Mouse (Mus musculus) heart, postnatal 36 days (tissue): ENCODE measurements around the gene Lum. TPM values are rescaled to one million over a fixed set of nuclear protein-coding genes. Genes with fewer than 3 reads are reported as not detected.

Experiments
- DNase-seq, 2 experiments: peaks; one replicate each; pipeline ENCODE4 v3.0.0; 2021 to 2022
- intact Hi-C: fragments of 180-260 bp; cut with DNase I; formaldehyde crosslinking; loops from one replicate; pipeline ENCODE4 v1.15.1; 2025
- total RNA-seq, 2 experiments: library from RNA; stranded (reverse); gene quantifications; 2 replicates each; pipeline ENCODE4 v1.2.3; 2021

Gene Lum
- total RNA-seq: 10 to 100 TPM; 51.9 to 64.4 TPM

DNA sequence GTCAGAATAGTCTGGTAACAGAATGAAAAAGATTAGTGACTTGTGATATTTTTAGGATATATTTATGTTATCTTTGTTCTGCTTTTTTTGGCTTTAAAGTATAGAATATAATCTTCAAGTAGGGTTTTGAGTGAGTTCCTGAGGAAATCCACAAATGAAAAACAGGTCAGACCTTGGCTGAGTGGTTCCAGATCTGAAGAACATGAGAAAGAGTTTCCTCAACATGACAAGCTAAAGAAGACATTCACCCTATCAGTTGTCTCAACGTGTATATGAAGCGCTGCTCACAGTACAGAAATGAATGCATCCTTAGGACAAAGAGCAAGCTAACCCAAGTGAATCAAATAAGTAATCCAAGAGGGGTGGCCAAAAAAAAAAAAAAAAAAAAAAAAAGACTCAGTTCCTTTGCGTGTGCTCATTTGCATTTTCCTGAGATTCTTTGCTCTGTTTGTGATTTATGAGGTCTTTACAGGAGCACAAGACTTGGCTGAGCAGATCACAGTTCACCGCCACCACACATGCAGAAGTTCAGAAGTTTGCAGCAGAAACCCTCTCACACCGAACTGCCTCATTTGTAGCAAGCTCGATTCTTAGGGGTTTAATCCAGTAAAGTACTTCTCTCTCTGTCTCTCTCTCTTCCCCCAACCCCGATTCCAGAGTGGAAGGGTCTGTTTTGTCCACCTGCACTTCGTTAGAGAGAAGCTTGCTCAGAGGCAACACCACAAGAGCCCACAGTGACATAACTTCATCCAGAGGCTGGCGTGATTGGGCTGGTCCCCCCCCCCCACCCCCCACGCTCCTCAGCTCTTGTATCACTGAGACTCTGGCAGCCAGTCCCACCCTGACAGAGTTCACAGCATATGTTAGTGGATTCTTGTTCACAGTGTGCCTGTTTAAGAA is at the start of gene Lum:
TSS of gene Lum (plus strand) at position 172 of the 900 bp plus-strand sequence.
- intact Hi-C loops: loop anchor here (5.0 kb wide), 2 partner anchors 102 to 188 kb away; no protein-coding TSS in a partner anchor
- no peak for DNase-seq

DNA sequence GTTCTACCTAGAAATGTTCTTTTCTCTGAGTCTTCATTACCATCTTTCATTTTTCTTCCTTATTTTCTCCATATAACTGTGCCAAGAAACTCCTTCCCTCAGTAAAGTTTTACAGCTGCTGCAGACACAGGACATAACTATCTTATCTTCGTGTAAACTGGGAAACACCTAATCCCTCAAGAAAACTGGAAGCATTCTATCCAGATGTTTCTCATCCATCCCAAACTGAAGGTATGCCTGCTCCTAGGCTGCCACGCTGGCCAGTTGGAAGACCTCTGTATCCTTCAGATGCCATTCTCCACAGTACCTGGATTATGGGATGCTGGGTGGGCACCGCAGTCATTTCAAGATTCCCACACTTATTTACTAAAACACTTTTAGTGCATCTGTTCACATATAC is 41.6 kb upstream of the Lum start:
- no peak for DNase-seq
- intact Hi-C loops: no loop called here

DNA sequence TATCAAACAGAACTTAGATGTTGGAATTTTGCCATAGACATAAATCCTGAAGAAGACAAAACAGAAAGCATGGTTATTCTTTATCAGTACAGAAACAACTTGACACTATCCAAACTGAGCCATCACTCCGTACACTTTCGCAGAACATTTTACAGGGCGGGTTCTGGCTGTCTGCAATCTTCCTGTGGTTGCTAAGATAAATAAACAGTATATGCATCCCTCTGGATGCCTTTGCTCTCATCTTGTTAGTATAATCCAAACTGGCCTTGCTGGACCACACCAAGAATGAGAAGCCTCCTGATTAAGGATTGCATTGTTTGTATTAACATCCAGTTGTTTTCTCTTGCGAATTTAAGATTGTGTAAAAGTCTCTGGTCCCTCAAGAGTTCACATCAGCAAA is 29.2 kb upstream of the Lum start:
- intact Hi-C loops: no loop called here

DNA sequence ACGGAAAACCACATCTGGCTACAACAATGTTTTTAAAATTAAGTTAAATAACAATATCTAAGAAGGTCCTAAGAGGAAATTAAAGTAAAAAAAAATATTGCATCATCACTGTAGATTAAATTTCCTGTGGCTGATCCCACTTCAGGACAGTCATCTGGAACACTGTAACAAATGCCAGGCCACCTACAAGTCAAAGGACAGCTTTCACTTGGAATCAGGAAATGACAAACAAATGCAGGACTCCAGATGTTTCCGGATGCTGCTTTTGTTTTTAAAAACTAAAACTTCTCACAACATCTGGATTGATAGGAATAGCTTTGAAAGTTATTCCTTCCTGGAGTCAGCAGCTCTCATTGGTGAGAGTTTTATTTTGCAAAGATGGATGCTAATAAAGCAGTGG is 28.0 kb upstream of the Lum start:
- intact Hi-C loops: no loop called here

More for the DNA sequence above, 29.2 kb upstream of the Lum start:
- DNase-seq: no peak

DNA sequence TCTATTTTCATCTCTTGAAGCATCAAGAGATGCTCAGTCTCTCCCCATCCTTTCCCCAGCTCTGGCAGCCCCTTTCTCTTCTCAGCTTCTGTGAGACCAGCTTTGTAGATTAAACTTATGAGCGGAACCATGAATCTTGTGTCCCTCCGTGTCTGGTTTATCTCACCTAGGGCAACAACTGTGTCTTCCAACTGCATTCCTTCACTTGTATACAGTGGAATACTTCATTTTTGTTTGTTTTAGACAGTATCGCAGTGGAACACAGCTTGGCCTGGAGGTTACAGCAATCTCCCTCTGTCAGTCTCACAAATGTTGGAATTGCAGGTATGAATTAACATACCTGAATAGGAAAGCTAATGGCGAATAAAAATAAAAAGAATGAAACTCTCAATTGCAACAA is 26.7 kb upstream of the Lum start:
- intact Hi-C loops: no loop called here
- DNase-seq: no peak

More for the DNA sequence above, 28.0 kb upstream of the Lum start:
- no peak for DNase-seq

DNA sequence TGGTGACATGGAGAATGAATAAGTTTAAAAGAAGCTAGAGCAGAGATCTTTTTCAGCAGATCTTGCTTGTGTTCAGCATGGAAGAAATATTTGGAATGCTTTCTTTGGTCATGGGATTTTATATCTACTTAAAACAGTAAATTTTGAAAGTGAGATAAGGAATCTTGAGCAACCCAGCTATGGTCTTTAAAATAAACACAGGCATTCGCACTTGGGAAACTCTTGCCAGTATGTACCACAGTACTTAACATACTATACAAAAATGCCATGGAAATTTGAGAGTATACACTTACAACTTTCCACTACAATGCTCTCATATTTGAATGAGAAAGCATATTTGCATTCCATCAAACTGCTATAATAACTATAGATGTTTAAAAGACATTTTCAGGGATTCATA is 17.2 kb upstream of the Lum start:
- no peak for DNase-seq
- intact Hi-C loops: no loop called here

DNA sequence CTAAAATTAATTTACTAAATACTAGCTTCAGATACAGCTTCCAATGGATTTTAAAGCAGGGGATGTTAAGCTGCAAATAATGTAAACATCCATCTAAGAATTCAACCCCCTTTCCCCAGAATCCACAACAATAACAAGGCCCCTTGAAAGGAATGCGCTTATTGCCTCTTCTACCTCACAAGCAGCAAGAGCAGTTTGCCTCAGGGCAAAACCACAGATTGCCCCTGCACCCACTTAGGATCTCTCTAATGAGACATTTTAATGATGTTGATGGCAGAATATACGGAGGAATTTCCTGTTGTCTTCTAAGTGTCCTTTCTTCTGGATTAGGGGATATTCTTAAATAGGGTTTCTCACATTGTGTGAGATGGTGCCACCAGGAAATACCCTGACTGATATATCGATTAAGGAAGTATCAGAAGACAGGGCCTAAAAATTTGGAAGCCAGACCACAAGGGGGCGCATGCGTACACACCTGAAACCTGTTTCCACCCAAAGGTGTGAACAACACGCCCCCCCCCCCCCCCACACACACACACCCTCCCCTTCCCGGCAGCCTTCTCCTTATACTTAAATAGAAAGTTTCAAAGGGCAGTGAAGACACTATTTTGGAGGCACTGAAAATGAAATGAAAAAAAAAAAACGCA is 2.7 kb downstream of the Lum start:
- intact Hi-C loops: loop anchor here (2.0 to 5.0 kb wide), 3 partner anchors 85 to 190 kb away; no protein-coding TSS in a partner anchor
- DNase-seq: peak in 1 of 2 experiments; percentile 34

DNA sequence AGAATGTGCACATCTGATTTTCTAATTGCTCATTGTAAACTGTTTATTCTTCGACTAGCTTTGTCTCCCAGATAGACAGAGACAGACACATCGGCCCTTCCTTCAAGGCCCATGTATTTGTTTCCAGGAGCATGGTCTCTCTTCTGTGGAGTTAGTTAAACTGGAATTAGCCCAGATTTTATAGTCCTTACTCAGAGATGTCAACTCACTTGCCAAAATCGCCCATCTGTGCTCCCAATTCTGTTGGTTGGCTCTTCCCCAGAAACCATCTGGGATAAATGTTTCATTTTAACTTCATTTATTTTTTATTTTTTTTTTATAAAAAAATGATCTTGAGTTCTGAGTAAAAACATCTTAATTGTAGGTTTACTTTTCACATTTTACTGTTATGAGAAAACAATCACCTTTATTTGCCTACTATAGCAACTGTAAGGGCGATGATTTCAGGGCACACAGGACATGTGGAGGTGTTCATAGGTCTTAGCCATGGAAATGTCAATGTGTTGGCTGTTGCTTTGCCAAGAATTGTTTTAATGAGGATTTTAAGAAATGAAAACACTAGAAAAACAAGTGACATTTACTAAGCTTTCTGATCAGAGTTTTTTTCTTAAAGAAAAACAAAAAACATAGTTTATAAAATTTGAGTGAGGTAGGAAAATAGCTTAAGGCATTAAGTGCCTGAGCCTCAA is 17.8 kb downstream of the Lum start:
- no peak for DNase-seq
- intact Hi-C loops: no loop called here

DNA sequence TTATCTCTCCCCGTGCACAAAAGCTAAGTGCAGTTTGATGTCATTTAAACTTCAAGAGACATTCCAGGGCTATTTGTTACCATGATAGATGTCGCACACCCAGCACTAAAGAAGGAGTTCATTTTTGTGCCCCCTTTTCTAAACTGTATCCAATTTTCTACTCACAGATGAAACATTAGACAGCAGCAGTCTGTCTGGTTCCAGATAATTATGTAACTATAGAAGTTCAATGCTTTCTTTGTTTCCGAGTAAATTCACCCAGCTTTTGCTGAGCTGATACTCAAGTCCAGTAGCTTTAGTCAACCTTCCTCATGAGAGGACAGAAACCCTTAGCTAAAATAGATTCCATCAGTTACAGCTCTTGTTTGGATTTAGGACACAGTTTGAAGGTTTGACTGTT is 19.2 kb downstream of the Lum start:
- no peak for DNase-seq
- intact Hi-C loops: no loop called here

DNA sequence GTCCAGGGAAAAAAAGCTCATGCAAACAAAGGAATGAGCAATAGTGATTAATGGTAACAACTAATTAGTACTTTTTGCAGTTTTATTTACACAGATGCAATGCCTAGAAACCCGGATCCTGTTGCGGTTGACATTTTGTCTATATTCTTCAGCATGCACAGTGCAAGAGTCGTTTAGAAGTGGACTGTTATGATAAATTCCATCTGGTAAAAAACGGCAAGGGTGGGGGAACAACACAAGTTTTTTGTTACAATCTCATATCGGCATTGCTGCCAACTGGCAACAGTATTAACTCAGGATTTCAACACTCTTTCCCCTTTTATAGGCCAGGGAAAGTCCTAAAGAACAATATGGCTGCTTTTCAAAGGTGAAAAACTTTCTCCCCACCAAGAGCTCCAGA is 22.2 kb downstream of the Lum start:
- DNase-seq: no peak
- intact Hi-C loops: loop anchor here (5.0 kb wide), 2 partner anchors 80 to 105 kb away; no protein-coding TSS in a partner anchor

DNA sequence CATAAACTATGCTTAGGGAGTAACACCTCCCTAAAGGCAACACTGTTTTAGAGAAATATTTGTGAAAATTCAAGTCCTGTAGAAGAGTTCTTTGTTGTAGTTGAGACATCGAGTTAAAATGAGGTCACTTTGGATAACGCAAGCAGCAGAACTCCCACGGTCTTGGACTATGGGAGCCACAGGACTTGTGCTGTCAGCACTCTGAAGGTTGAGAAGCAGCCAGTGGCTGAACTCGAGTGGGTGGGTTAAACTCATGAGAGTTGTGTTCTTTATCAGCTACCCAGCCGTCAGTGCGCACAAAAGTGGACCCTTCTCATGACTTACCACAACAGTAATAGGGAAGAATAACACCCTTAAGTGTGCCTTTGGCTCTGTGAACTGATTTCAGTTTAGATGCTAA is 24.6 kb downstream of the Lum start:
- intact Hi-C loops: loop anchor here (5.0 kb wide), 2 partner anchors 78 to 107 kb away; no protein-coding TSS in a partner anchor
- peak; percentile 39 to 47 for DNase-seq

DNA sequence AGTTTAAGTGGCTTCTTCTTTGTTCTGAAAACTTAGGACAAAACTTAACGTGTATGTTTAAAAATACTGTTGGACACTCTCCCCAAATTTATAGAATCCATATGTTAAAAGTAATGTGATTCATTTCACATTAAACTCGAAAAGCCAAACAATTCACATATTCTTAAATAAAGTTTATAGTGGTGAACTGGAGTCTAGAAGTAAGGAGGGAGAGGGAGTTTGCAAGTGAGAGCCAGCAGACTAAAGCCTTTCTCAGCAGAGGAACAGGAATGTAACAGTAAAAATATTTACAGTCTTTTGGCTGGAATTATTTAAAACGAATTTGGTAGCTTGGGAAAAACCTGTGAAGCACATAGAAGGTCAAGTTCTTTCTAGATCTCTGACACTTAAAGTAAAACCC is 26.1 kb downstream of the Lum start:
- intact Hi-C loops: no loop called here
- no peak for DNase-seq

DNA sequence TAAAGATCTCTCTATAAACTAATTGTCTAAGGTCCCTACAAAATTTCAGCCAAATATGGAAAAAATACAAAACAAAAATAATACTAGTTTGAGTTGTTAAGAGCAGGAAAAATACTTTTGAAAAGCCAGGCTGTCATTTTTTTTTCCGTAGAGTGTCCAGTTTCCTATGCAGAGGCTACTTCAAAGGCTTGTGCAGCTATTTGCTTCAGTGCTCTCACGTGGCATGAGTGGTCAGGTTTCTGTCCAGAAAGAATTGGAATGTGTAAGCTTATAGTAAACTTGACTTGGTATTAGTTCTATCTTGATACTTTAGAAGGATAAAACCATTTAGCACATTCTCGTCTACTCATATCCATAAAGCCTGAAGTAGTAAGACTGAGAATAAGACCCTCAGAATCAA is 26.8 kb downstream of the Lum start:
- intact Hi-C loops: no loop called here

DNA sequence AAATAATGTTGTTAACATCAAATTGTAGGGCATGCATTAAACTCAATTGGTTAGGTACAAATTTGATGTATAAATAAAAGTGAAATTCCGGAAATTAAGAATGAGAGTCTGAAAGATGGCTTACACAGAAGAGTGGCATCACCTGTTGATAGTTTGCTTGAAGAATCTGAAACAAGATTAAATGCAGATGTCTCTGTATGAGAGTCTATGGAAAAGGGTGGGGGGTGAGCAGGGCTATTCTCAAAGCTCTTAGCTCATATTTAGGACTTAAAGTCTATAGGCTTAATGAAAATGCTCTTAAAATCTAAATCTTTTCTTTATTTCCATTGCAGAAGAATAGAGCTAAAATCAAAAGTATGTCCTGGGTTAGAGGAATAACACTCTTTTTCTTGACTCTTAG is 30.8 kb downstream of the Lum start:
- intact Hi-C loops: no loop called here
- DNase-seq: no peak

More for the DNA sequence above, 26.8 kb downstream of the Lum start:
- no peak for DNase-seq

DNA sequence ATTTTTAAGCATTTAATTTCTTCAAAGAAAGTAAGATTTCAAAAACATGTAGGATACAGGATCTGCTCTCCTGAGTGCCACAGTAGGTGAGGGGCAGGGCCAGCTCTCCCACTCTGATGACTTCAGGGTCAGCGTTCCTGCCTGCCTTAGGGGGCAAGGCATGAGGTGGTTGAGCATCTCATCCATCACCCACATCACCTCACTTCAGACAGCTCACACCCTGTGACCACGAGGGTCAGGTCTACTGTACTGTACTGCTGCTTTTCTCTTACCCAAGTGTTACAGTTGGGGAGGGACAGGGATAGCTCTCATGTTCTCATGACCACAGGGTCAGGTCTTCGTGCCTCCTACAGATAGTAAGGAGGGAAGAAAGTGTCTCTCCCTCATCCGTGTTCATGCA is 36.8 kb downstream of the Lum start:
- intact Hi-C loops: no loop called here
- no peak for DNase-seq

DNA sequence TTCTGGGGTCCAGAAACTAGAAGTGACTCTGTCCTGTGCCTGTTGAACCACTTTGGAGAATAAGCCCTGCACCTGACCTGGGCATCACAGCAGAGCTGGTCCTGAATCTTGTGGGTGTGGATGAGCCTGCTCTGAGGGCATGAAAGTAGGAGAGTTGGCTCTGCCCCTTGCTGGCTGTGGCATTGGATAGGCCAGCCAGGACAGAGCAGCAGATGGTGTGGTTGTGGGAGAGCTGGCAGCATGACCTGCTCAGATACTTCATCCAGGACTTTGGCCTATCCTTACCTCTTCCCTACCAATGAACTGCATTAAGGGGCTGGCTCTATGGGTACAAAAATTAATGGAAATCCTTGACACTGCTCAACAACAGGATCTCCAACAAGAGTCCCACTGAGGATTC is 38.3 kb downstream of the Lum start:
- no peak for DNase-seq
- intact Hi-C loops: no loop called here

DNA sequence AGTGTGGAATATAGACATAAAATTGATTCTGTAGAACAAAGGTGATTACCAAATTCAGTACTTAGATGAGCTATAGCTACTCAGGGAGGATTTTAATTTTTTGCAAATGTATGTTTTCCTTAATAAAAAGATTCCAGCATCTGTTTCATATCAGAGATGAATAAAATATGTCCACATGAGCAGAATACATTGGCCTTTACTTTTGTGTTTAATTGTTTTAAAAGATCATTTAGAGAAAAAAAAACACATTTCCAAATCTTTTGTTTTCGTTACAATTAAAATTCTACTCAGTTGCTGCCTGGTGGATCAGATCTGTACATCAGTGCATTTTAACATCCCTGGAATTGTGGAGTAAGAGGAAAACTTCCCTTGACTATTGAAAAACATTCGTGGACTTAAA is 41.7 kb downstream of the Lum start, which contains the start of gene Kera:
TSS of gene Kera (plus strand) at position 301 of the 400 bp plus-strand sequence.
- DNase-seq: no peak

More for the DNA sequence above, 41.7 kb downstream of the Lum start, which contains the start of gene Kera:
- intact Hi-C loops: no loop called here
